Mouse (Mus musculus) stomach, postnatal 0 days (tissue): ENCODE results near the gene Inpp5b. TPM values are rescaled to one million over a fixed set of nuclear protein-coding genes. Genes with fewer than 3 reads are reported as not detected.

Experiments
- ATAC-seq: fragments of 200-750 bp; cut with Nextera tagmentation; 2 replicates; pipeline ENCODE4 v1.8.0; 2017; ENCODE audit not compliant: low FRiP score, low TSS enrichment
- DNase-seq: peaks from one replicate; pipeline ENCODE4 v3.0.0-alpha.2; 2016; ENCODE audit warnings: low spot score
- H3K27ac ChIP-seq: fragments of 300-500 bp; sonication (generic); replicated peaks from 2 replicates; pipeline ENCODE4 v1.5.1; 2014; ENCODE audit warnings: mild to moderate bottlenecking, control low read depth
- H3K27me3 ChIP-seq: fragments of 300-500 bp; sonication (generic); 2 replicates; pipeline ENCODE4 v1.6.1; 2014; ENCODE audit warnings: low read length; ENCODE audit not compliant: control insufficient read depth, insufficient read depth
- H3K36me3 ChIP-seq: fragments of 300-500 bp; sonication (generic); 2 replicates; pipeline ENCODE4 v1.6.1; 2014; ENCODE audit warnings: low read length, mixed read lengths; ENCODE audit not compliant: control insufficient read depth, insufficient read depth
- H3K4me1 ChIP-seq: fragments of 300-500 bp; sonication (generic); replicated peaks from 2 replicates; pipeline ENCODE4 v1.6.1; 2014; ENCODE audit warnings: antibody characterized with exemption; ENCODE audit not compliant: control insufficient read depth, insufficient read depth
- H3K4me2 ChIP-seq: fragments of 300-500 bp; sonication (generic); replicated peaks from 2 replicates; pipeline ENCODE4 v1.6.1; 2014; ENCODE audit warnings: low read depth, mild to moderate bottlenecking, control low read depth, moderate library complexity
- H3K4me3 ChIP-seq: fragments of 300-500 bp; sonication (generic); 2 replicates; pipeline ENCODE4 v1.5.1; 2014; ENCODE audit warnings: low read depth, low read length, control low read depth
- H3K9ac ChIP-seq: fragments of 300-500 bp; sonication (generic); 2 replicates; pipeline ENCODE4 v1.6.1; 2014; ENCODE audit warnings: mild to moderate bottlenecking, low read length, control low read depth, mixed read lengths
- H3K9me3 ChIP-seq: fragments of 300-500 bp; sonication (generic); 2 replicates; pipeline ENCODE4 v1.6.1; 2016; ENCODE audit warnings: low read length; ENCODE audit not compliant: control insufficient read depth
- CTCF ChIP-seq: IDR thresholded peaks from 2 replicates; pipeline ENCODE4 v1.5.1; 2016; ENCODE audit warnings: antibody characterized with exemption, low read depth, mild to moderate bottlenecking, moderate library complexity
- EP300 ChIP-seq: optimal IDR thresholded peaks from 2 replicates; pipeline ENCODE3; 2016; ENCODE audit warnings: antibody characterized with exemption
- WGBS: fragments of 180-500 bp; shearing (Covaris S2); extraction: QIAGEN DNeasy Blood & Tissue Kit; methylation state at CpG from one replicate; pipeline ENCODE4 v1.1.7; 2014; 5-methylcytosine and 5-hydroxymethylcytosine counted together
- polyA plus RNA-seq: library from polyadenylated mRNA; unstranded; fragments of >200 nt; fragmentation: Nextera tagmentation; extraction: Ambion mirVana; gene quantifications from 2 replicates; pipeline ENCODE4 v1.2.1, GENCODE M21; 2015

The Inpp5b gene
- polyA plus RNA-seq, 1 experiment from 2014 or later, result 23.5 TPM

DNA sequence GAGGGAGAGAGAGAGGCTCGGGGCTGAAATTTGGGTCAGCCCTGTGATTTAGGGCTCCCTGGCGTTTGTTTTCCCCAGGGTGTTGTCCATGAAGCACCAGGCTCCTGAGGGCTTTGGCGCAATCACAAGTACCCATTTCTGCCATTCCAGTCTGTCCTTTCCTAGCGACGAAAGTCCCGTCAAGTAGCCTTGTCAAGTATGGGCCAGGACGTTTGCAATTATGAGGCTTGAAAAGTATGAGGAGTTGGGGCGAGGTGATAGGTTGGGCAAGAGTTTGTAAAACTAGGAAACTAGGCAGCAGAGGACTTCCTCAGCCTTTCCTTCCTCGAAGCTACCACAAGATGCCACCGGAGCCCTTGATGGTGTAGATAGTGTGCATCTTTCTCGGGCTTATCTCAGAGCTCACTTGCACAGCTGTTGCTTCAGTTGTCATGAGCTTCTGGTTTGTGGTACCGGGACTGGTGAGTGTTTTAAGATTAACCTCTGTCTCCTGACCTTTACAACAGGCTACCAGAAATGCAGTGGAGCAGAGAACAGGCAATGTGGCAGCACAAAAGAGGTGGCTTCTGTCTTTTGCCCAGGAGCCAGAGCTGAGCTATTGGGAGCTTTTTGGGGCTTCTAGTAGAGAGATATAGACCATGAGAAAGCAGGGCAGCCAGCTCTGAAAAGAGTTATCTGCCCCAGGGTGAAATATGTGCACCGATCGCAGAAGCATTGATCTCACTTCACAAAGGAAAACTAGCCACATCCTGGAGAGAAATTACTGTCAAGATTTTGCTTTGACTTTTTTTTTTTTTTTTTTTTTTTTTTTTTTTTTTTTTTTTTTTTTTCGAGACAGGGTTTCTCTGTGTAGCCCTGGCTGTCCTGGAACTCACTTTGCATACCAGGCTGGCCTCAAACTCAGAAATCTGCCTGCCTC, 10.9 kb downstream of the Inpp5b start:
- no peak for DNase-seq
- Histone ChIP-seq H3K9ac (peak overlapping the region; percentile 76), H3K4me3 (peak overlapping the region; percentile 75), H3K27ac (peak overlapping the region; percentile 49; the same call in 1 of the 2 replicates), H3K4me1 (0 out of 2 replicates have a peak, but pooled peaks cover 2% of the 10 kb centered on the region), H3K36me3 (no peaks in the 10 kb centered on the region), H3K9me3 (no peaks in the 10 kb centered on the region), H3K27me3 (no peaks in the 10 kb centered on the region), H3K4me2 (peak overlapping the region; percentile 97)
- 20% methylated on average over 15 of the region's 15 CpGs for WGBS
- TF ChIP-seq CTCF (peak; percentile 39), EP300 (no peak)
- ATAC-seq, result no peak

DNA sequence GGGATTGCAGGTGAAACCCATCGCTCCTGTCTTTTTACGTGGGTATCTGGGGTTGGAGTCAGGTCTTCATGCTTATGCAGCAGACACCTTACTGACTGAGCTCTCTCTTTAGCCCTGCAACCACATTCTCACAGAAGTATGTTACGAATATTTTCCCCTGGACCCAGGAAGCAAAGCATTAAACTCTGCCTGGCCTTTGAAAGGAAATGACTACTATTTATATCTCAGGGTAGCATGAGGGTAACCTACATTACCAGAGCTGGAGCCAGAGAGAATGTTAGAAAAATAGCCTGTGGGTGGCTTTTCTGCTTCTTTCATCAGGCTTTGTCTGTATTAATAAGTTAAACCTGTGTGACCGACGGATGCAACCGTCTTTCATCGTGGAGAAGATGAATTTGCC, 13.9 kb downstream of the Inpp5b start:
- TF ChIP-seq EP300 (no peak), CTCF (no peak)
- Histone ChIP-seq H3K36me3 (no peaks in the 10 kb centered on the region), H3K27ac (no peak overlapping the region), H3K9ac (no peak overlapping the region), H3K4me3 (no peak overlapping the region), H3K4me1 (0 out of 2 replicates have a peak, but pooled peaks cover 2% of the 10 kb centered on the region), H3K4me2 (no peak overlapping the region), H3K9me3 (no peaks in the 10 kb centered on the region), H3K27me3 (no peaks in the 10 kb centered on the region)
- DNase-seq (no peak), ATAC-seq (no peak)
- 26% methylated on average over 7 of the region's 7 CpGs for WGBS

DNA sequence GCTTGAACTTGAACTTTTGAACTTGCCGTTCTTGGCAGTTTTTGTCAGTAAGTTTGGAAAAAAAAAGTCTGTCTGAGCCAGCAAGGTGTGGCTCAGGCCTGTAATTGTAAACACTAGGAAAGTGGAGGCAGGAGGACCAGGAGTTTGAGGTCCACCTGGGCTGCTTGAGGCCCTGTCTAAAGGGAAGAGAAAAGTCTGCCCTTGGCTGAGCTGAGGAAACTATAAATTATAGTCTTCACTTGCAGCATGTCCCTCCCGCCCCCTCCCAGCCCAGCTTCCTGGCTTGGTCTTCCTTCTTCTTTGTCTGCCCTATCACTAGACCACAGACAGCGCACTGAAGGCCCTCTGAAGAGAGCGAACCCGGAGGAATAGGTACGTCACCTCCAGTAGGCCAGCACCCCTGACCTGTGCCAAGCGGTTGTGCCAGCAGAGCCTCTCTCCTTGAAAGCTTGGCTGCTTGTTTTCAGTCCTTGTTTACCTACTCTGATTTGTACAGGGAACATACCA, 17.7 kb downstream of the Inpp5b start:
- no peak overlapping the region for H3K9ac ChIP-seq
- H3K27ac ChIP-seq, result peak overlapping the region; percentile 71
- no peaks in the 10 kb centered on the region for H3K4me1 ChIP-seq
- H3K4me3 ChIP-seq, result no peak overlapping the region
- WGBS, result 29% methylated on average over 7 of the region's 7 CpGs
- no peaks in the 10 kb centered on the region for H3K27me3 ChIP-seq
- H3K4me2 ChIP-seq, result no peak overlapping the region
- no peak for TF ChIP-seq CTCF
- no peak for TF ChIP-seq EP300
- peak; percentile 68 for ATAC-seq
- DNase-seq, result peak; percentile 27
- H3K36me3 ChIP-seq, result no peaks in the 10 kb centered on the region
- no peaks in the 10 kb centered on the region for H3K9me3 ChIP-seq

DNA sequence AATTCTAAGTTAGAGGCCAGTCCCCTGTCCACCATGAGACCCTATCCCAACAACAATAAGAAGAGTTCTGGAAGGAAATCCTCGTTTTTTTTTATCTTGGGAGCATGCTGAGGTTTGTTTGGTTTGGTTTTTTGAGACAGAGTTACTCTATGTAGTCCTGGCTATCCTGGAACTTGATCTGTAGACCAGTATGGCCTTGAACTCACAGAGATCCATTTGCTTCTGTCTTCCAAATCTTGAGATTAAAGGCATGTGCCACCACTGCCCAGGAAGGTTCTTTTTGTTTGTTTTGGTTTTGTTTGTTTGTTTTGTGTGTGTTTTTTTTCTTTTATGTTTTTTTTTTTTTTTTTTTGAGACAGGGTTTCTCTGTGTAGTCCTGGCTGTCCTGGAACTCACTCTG, 19.6 kb downstream of the Inpp5b start:
- TF ChIP-seq CTCF (no peak), EP300 (no peak)
- Histone ChIP-seq H3K27me3 (no peaks in the 10 kb centered on the region), H3K4me3 (no peak overlapping the region), H3K9ac (no peak overlapping the region), H3K36me3 (no peaks in the 10 kb centered on the region), H3K4me2 (no peak overlapping the region), H3K27ac (no peak overlapping the region), H3K4me1 (0 out of 2 replicates have a peak, but pooled peaks cover under 1% of the 10 kb centered on the region), H3K9me3 (no peaks in the 10 kb centered on the region)
- 36% methylated on average over 1 of the region's 1 CpGs for WGBS
- no peak for DNase-seq
- ATAC-seq, result no peak

DNA sequence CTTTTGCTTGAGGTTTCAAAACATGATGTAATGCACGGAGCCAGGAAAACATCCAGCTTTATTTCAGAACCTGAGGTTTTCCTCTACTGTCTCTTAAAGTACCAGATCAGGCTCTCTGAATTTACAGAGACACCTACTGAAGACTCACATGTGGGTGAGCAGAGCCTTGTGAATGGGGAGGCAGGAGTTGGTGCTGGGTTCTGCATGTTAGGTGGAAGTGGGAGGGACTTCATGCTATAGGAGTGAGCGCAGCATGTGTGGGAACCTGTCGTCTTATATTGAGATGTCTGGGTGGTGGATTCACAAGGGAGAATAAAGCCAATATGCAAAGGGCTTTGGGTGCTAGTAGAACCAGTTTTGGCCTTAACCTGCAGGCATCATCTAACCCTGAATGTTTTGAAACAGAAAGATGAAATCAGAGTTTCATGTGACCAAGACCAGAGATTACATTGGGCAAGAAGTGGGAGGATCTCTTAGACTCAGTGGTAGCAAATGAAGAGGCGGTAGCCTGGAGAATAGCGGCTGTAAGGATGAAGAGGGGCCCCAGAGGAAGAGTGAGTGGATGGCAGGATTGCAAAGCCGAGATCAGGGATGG, 21.3 kb downstream of the Inpp5b start:
- ATAC-seq (no peak), DNase-seq (no peak)
- Histone ChIP-seq H3K27me3 (no peaks in the 10 kb centered on the region), H3K9ac (no peak overlapping the region), H3K9me3 (no peaks in the 10 kb centered on the region), H3K4me3 (no peak overlapping the region), H3K4me2 (no peak overlapping the region), H3K27ac (no peak overlapping the region), H3K4me1 (peaks cover 2% of the 10 kb centered on the region; the same call in 1 of the 2 replicates), H3K36me3 (no peaks in the 10 kb centered on the region)
- TF ChIP-seq EP300 (no peak), CTCF (no peak)
- 69% methylated on average over 6 of the region's 6 CpGs for WGBS
